Mouse (Mus musculus) spleen, postnatal 10 days (tissue): ENCODE results near the gene Dscaml1.

Experiments
- DNase-seq, 2 experiments: peaks; one replicate each; pipeline ENCODE4 v3.0.0; 2021 to 2022; ENCODE audit warnings: low spot score in 2 of 2

Gene Dscaml1

GRCm38 (mm10) chr9:45633036-45633435 is 206.6 kb downstream of the Dscaml1 start:
- DNase-seq: no peak

GRCm38 (mm10) chr9:45634978-45635377 is 208.6 kb downstream of the Dscaml1 start:
- no peak for DNase-seq

- DNase-seq: no peak
Measured at GRCm38 (mm10) chr9:45637346-45637745, 210.9 kb downstream of the Dscaml1 start.

GRCm38 (mm10) chr9:45638184-45638917 is 211.9 kb downstream of the Dscaml1 start:
- no peak for DNase-seq

- DNase-seq: no peak
Measured at GRCm38 (mm10) chr9:45644833-45645388, 218.5 kb downstream of the Dscaml1 start.

- DNase-seq: no peak
Measured at GRCm38 (mm10) chr9:45645526-45645925, 219.1 kb downstream of the Dscaml1 start.

- DNase-seq: no peak
Measured at GRCm38 (mm10) chr9:45651078-45651809, 224.8 kb downstream of the Dscaml1 start.

- no peak for DNase-seq
Measured at GRCm38 (mm10) chr9:45651810-45652177, 225.4 kb downstream of the Dscaml1 start.

GRCm38 (mm10) chr9:45657172-45658062 is 231.0 kb downstream of the Dscaml1 start:
- DNase-seq: no peak

GRCm38 (mm10) chr9:45660191-45660590 is 233.8 kb downstream of the Dscaml1 start:
- DNase-seq: no peak

- DNase-seq: no peak
Measured at GRCm38 (mm10) chr9:45662471-45662870, 236.0 kb downstream of the Dscaml1 start.

GRCm38 (mm10) chr9:45663386-45664315 is 237.2 kb downstream of the Dscaml1 start:
- no peak for DNase-seq

GRCm38 (mm10) chr9:45664326-45664725 is 237.9 kb downstream of the Dscaml1 start:
- DNase-seq: no peak

- no peak for DNase-seq
Measured at GRCm38 (mm10) chr9:45664871-45665394, 238.5 kb downstream of the Dscaml1 start.

GRCm38 (mm10) chr9:45675931-45676330 is 249.5 kb downstream of the Dscaml1 start:
- no peak for DNase-seq

GRCm38 (mm10) chr9:45676578-45676977 is 250.2 kb downstream of the Dscaml1 start:
- no peak for DNase-seq

- peak in 1 of 2 experiments; percentile 39 for DNase-seq
Measured at GRCm38 (mm10) chr9:45677236-45677781, 250.9 kb downstream of the Dscaml1 start.

- DNase-seq: no peak
Measured at GRCm38 (mm10) chr9:45677952-45678663, 251.7 kb downstream of the Dscaml1 start.

- no peak for DNase-seq
Measured at GRCm38 (mm10) chr9:45678664-45679026, 252.2 kb downstream of the Dscaml1 start.
